Mouse (Mus musculus): ENCODE measurements at regions not wholly inside any gene's neighbourhood (a gene's known extent, or its start where the extent isn't known, plus 50 kb on each side); places are given as distances from the start of the nearest gene placed in this dataset.

DNA sequence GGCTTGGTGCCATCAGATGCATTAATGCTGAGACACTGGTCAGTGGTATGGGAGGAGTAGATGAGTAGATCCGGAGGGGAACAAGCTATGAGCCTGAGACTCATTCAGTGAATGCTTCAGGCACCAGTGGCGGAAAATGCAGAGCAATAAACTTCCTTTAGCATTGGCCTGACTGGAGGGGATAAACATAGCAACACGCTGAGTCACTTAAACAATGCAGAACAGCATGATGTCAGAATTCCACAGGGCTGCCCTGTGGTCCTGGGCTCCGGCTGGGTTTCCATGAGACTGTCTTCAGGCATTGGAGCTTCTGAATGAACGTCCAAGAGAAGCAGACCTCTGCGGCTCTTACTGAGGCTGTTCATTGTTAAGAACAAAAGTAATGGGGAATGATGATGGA lies 145.4 kb upstream of the Gm10181 start:
- no peak for ATAC-seq

DNA sequence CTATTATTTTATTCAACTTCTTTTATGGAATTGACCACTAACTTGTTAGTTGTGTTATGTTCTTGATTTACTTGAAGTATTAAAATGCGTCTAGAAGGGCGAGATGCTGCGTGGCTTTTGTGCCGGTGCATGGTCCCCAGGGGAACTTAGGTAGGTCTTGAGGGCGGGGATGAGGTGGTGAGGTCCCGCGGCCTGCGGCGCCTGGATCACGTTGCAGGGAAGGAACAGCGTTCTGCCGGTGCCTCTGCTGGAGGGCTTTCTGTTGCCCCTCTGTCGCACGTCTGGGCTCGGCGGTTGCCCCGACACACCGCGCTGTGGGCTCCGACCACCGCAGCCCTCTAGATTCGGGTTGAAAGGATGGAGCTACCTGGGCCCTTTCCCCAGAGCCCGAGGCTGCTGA lies 136.7 kb upstream of the Gm10181 start:
- no peak for ATAC-seq

DNA sequence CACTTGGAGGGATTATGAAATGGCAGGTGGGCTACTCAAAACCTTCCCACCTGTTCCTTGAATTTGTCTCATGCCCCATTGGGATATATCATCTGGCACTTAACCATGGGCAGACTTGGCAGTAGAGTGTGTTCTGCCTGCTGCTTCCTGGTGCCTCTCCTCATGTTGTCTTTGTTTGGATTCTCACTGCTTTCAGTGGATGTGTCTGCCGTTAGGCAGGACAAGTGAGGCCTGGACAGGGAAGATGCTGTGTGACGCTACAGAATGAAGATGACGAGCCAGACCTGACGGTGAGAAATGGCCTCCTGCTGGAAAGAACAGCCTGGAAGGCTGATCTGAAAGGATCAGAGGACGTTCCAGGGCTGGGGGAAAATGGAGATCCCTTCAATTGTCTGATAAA lies 133.6 kb upstream of the Gm10181 start:
- no peak for ATAC-seq

DNA sequence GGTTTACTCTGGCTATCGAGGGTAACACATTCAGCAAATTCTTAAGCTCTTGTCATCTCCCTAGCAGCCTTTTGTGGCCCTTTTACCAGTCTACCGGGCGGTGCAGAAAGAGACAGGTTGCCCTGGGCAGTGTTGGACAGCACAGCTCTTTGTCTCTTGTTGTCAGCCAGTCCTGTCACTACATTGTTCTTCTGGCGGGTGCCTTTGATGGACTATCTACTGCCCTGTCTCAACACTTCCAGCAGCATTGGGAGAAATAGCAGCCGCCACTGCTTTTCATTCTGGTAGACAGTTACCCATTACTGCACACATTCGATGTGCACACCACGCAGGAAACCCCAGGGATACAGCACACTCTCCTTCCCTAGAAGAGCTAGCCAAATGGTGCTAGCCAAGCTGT lies 132.7 kb upstream of the Gm10181 start:
- no peak for ATAC-seq

DNA sequence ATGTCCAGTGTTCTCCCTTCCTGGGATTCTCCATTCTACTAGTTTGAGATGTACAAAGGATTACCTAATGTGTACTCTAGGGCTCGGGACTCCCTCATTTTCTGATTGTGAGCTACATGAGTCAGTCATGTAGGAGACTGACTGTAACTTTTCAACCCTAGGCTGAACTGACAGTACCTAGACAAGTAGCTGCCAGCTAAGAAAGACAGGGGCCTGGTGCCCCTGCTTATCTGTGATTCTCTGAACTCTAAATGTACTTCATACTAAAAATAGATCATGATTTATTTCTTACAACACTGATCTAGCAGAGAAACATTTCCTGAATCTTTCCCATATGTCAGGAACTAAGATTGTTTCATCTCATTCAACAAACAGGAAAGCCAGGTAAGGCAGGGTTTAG lies 125.9 kb upstream of the Gm10181 start:
- no peak for ATAC-seq

DNA sequence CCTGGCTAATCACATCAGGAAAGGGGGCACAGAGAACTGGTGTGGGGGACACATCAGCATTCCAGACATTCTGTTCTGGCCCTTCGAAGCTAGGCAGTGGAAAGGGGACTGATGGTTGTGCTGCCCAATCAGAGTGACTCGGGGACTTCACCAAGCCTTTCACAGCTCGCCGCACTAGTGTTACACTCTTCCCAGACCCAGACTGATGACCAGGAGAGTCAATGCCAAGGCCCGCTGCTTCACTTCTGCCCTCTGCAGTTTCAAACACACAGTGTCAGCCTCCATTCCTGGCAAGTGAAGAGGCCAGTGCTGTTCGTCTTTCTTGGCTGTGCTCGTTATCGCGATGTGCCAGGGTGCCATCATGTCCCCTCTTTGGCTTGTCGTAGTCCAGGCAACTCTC lies 121.7 kb upstream of the Gm10181 start:
- no peak for ATAC-seq

DNA sequence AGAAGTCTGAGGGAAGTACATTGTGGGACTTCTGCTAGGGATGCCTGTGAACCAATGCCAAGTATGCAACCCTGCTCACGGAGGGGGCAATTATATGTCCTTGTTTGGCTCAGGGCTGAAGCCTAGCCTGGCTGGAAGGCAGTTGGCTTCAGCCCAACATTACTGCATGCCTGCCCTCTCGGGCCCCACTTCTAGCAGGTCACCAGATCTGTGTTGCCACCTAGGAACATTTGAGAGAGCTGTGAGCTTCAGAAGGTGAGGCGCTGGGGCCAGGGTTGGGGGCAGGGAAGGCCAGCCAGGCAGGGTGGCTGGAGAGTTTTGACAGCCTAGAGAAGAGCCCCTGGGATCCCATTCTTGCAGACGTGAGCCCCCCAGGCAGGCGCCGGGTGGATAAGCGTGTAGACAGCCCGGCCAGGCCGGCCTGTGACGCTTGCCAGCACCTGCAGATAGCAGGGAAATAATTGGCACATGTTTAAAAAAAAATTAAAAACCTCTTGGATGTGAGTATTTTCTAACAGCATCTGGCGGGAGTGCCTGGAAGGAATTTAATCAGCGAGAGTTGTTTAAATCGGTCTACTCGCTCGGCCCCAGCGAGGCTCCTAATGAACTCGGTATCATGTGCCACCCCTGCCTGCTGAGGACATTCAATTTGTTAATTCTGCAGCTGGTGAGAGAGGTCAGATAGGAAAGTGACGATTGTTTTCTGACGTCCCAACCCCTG lies 115.0 kb upstream of the Gm10181 start:
- no peak for ATAC-seq

DNA sequence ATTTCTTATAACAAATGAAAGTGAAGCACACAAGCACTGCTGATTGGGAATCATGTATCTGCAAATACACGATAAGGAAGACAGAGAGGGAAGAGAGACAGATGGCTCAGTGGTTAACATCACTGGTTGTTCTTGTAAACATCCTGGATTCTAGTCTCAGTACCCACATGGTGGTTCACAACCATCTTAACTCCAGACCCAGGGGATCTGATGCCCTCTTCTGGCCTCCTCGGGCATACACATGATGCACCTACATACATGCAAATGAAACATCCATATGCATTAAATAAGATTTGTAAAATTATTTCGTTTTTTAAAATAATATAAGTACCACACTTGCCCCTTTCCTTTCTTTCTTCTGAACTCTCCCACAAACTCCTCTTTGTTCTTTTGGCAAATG lies 106.4 kb upstream of the Gm10181 start:
- no peak for ATAC-seq

DNA sequence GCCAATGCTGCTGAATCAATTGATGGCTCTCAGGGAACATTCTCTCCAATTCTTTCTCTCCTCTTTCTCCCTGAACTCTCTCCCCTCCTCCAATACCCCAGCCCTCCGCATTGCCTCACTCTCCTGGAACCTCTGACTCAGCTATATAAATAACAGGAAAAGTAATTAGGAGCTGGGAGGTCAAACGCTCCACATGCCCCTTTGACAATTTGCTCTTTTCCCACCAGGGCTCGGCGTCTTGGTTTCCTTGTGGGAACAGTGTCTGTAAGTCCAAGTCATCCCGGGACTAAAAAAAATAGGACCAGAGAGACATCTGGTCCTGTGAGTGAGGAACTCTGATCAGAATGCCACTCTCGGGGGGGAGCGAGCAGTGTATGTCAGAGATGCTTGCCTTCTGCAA lies 94.7 kb upstream of the Gm10181 start:
- no peak for ATAC-seq

DNA sequence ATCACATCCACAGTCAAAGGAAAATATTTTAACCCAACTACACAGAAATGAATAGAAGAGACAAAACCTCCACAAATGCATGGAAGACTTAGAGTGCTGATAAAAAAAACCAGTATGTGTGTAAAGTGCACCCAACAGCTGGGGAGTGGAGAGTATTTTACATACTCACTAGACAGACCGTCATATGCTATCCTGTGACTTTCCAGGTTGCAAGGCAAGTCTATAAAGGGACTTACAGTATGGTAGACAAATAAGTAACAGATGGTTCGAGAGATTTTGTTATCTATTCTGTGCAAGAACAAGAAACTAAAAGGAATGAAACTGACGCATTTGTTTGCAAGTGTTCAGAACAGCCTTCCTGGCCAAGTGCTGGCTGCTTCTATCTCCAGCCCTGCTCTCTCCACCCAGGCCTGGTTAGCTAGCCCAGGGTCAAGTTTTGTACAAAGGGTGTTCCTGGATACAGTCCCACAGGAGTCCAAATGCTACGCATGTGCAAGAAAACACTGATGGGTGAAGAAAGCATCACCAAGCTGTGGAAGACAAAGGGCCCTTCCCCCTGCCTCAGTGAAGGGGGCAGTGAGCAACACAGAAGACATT lies 68.0 kb upstream of the Gm10181 start:
- ATAC-seq, result no peak

DNA sequence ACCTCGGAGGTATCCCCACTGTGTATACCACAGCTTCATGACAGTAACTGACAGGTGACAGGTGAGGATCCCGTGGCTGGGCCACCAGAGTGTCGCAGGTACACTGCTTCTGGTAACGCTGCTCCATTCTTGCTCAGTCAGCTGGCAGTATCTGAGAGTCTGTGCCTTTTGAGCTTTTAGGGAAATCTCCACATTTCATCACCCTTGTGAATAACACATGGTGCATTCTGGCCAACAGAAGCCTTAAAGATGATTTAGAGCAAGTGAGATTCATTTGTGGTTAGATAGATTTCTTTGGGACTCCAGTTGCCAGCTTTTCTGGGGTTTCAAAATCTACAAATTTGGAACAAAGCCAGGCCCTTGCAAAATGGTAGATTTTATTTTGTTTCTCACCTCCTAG lies 66.8 kb upstream of the Gm10181 start:
- ATAC-seq, result no peak

DNA sequence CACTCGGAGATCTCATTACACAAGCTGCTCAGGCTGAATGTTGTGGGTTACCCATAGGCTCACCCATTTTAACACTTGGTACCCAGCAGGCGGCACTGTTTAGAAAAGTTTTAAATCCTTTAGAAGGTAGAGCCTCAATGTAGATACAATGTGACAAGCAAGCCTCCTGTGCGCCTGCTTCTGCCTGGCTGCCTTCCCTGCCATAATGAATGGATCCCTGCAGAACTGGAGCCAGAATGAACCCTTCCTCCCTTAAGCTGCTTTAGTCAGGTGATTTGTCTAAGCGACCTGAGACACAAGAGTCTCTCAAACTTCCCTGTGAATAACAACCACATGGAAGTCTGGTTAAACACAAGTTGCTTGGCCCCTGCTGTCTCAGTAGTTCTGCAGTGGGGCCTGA lies 64.7 kb upstream of the Gm10181 start:
- ATAC-seq, result no peak

DNA sequence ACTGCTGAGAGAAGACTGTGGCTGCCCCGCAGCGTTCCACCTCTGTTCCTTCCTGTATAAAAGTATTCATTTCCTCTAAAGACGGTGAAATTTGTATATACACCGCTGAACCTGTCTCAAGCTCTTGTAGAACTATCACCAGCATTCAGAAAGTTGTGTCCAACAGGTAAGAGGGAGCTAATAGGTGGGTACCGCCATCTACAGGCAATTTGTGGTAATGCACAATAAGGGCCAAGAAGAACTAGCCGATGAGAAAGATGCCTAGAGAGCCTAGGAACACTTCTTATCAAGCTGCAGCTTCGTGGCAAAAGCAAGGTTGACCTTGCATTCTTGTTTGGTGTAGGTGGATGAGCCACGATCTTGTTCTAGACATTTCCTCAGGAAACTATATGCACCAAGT lies 61.6 kb upstream of the Gm10181 start:
- no peak for ATAC-seq

DNA sequence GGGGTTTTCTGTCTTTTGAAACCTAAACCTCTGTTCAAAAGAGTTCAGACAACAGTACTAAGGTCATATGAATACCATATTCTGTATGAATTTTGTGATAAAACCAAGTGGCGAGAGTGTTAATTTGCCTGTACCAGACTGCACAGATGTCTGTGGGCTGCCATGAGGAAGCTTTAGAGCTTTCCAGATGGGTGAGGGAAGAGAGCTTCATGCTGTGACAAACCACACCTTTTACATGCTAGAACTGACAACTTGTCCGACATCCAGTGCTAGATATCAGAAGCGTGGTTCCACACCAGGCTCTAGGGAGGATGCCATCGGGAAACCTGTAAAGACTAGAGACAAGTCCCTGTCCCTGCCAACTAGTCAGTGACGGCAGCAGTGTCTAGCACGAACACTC lies 60.9 kb upstream of the Gm10181 start:
- ATAC-seq, result no peak

DNA sequence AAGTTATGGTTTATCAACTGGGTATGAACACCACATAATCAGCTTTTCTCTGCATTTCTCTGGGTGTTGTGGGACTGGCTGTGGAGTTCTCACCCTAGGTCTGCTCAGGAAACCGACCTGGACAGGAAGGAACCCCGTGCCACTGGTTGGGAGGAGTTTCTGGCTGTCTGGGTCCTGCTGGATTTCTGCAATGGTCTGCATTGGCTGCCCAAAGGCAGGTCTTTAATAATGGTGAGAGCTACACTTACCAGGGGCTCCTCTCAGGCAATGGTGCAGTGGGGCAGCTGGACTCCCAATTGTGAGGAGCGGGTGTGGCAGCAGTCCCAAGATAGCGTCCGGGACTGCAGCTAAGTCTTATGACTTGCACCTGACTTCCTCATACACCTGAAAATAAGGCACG lies 57.8 kb upstream of the Gm10181 start:
- no peak for ATAC-seq

Measured in inflammation-experienced regulatory T-cells, adult 6 months (primary cell).